Mouse (Mus musculus) midbrain, embryonic 12.5 days (tissue): ENCODE results near the gene Nck2. TPM values are rescaled to one million over a fixed set of nuclear protein-coding genes. Genes with fewer than 3 reads are reported as not detected.

Source experiments
- ATAC-seq: fragments of 200-750 bp; cut with Nextera tagmentation; 2 replicates; pipeline ENCODE4 v1.8.0; 2017; ENCODE audit warnings: low read depth, moderate TSS enrichment, moderate library complexity; ENCODE audit not compliant: low FRiP score
- H3K27ac ChIP-seq: fragments of 300-500 bp; sonication (generic); replicated peaks from 2 replicates; pipeline ENCODE4 v1.5.1; 2016; ENCODE audit warnings: mild to moderate bottlenecking
- H3K27me3 ChIP-seq: fragments of 300-500 bp; sonication (generic); 2 replicates; pipeline ENCODE4 v1.6.1; 2016; ENCODE audit warnings: mild to moderate bottlenecking
- H3K36me3 ChIP-seq: fragments of 300-500 bp; sonication (generic); 2 replicates; pipeline ENCODE4 v1.6.1; 2016
- H3K4me1 ChIP-seq: fragments of 300-500 bp; sonication (generic); 2 replicates; pipeline ENCODE4 v1.6.1; 2016
- H3K4me2 ChIP-seq: fragments of 300-500 bp; sonication (generic); replicated peaks from 2 replicates; pipeline ENCODE4 v1.6.1; 2016; ENCODE audit warnings: mild to moderate bottlenecking, moderate library complexity
- H3K4me3 ChIP-seq: fragments of 300-500 bp; sonication (generic); 2 replicates; pipeline ENCODE4 v1.5.1; 2016; ENCODE audit warnings: mild to moderate bottlenecking
- H3K9ac ChIP-seq: fragments of 300-500 bp; sonication (generic); replicated peaks from 2 replicates; pipeline ENCODE4 v1.6.1; 2016; ENCODE audit warnings: mild to moderate bottlenecking, moderate library complexity
- H3K9me3 ChIP-seq: fragments of 300-500 bp; sonication (generic); 2 replicates; pipeline ENCODE4 v1.6.1; 2016; ENCODE audit warnings: mild to moderate bottlenecking
- WGBS: fragments of 180-500 bp; shearing (Covaris S2); methylation state at CpG from one replicate; pipeline ENCODE4 v1.1.7; 2016; 5-methylcytosine and 5-hydroxymethylcytosine counted together
- polyA plus RNA-seq: library from polyadenylated mRNA; unstranded; fragments of >200 nt; fragmentation: Nextera tagmentation; extraction: Ambion mirVana; gene quantifications from 2 replicates; pipeline ENCODE4 v1.2.1, GENCODE M21; 2016

Gene Nck2
- polyA plus RNA-seq, 1 experiment from 2014 or later, result 41.8 TPM

DNA sequence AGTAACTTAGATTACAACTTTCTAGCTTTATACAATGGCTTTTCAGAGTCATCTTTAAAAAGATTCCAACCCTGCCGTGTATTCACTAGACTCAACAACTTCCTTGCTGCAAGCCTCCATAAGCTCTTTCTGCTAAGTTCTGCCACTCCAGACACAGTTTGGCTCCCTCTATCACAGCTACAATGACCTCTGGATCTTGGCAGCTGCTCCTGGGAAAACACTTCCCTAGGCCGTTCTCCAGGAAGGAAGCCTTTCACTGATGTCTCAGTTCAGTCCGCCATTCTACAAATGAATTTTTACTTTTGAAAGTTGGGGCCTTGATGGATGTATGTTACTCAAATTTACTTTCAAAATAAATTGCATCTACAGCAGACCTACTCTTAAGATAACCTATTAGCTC, 133.0 kb downstream of the Nck2 start:
- H3K36me3 ChIP-seq, result no peaks in the 10 kb centered on the region
- no peak overlapping the region for H3K4me3 ChIP-seq
- no peaks in the 10 kb centered on the region for H3K9me3 ChIP-seq
- H3K27me3 ChIP-seq, result no peaks in the 10 kb centered on the region
- no peak overlapping the region for H3K27ac ChIP-seq
- WGBS, result 91% methylated on average over 3 of the region's 3 CpGs
- H3K9ac ChIP-seq, result no peak overlapping the region
- no peaks in the 10 kb centered on the region for H3K4me1 ChIP-seq
- no peak for ATAC-seq
- no peak overlapping the region for H3K4me2 ChIP-seq

DNA sequence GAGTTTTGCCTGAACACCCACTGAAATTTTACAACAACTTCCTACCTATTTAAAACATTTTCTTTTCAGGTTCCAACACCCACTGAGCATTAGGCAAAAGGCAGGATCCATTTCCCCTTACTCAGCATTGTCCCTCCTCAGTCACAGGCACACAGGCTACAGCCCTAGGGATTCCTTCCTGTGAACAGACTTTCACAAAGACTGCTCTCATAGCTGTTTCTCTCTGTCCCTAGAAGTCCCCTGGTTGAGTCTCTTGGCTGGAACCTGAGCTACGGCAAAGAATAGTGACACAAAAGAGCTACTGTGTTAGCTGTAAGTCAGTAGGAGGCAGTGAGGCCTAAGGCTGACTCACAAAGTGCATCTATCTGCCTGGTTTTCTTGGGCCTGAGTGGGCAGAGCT, 139.2 kb downstream of the Nck2 start:
- Histone ChIP-seq H3K4me1 (no peaks in the 10 kb centered on the region), H3K4me3 (no peak overlapping the region), H3K4me2 (no peak overlapping the region), H3K27ac (no peak overlapping the region), H3K36me3 (no peaks in the 10 kb centered on the region), H3K27me3 (no peaks in the 10 kb centered on the region), H3K9ac (no peak overlapping the region), H3K9me3 (no peaks in the 10 kb centered on the region)
- 69% methylated on average over 1 of the region's 1 CpGs for WGBS
- no peak for ATAC-seq

DNA sequence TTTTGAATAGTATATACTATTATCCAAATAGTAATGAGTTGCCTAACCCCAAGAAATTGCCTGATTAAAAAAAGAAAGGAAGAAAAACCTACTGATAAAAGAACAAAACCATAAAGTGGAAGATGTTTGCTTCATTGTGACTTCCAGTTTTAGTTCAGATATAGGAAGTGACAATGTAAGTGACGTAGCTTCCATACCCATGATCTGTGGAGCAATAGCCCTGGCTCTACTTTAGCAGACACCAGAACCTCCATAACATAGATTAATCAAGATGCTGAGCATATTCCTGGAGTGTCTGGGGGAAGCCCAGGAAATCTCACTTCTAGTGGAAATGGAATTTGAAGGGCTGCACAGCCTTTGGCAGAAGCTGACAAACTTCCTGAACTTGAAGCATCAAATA, 144.6 kb downstream of the Nck2 start:
- H3K4me1 ChIP-seq, result no peaks in the 10 kb centered on the region
- no peak overlapping the region for H3K4me2 ChIP-seq
- H3K36me3 ChIP-seq, result no peaks in the 10 kb centered on the region
- 89% methylated on average over 1 of the region's 1 CpGs for WGBS
- H3K27me3 ChIP-seq, result no peaks in the 10 kb centered on the region
- no peak overlapping the region for H3K9ac ChIP-seq
- H3K27ac ChIP-seq, result no peak overlapping the region
- H3K9me3 ChIP-seq, result no peaks in the 10 kb centered on the region
- H3K4me3 ChIP-seq, result no peak overlapping the region
- no peak for ATAC-seq

DNA sequence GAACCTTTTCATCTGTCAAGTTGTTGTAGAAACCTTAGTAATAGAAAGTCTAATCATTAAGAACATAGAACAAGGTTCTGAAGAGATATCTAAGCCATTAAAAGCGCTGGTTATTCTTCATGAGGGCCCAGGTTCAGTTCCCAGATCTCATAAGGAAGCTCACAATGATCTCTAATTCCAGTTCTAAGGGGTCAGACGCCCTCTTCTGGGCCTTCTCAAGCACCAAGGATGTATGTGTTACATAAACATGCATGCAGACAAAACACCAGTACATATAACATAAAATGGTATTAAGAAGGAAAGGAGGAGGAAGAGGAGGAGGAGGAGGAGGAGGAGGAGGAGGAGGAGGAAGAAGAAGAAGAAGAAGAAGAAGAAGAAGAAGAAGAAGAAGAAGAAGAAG, 145.5 kb downstream of the Nck2 start:
- WGBS, result 51% methylated on average over 2 of the region's 2 CpGs

DNA sequence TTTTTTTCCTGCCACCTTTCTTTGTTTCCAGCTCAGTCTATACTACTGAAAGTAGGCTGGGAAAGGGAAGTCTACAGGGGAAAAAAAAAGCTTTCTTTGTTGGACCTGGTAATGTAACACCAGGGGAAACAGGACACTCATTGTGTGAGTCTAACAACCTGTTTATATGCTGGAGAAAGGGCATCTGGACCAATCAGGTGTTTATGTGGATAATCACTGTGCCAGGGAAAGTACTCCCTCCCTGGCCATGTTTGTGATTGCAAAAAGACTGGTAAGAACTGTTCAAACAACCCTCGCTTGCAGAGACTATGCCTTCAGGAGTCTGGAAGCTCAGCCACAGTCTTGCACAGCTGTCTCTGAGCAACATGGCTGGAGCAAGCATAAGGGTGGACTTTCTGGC, 146.3 kb downstream of the Nck2 start:
- H3K4me1 ChIP-seq, result no peaks in the 10 kb centered on the region; the same call in 1 of the 2 replicates
- no peak for ATAC-seq
- no peaks in the 10 kb centered on the region for H3K27me3 ChIP-seq
- H3K36me3 ChIP-seq, result no peaks in the 10 kb centered on the region
- no peak overlapping the region for H3K9ac ChIP-seq
- no peak overlapping the region for H3K4me2 ChIP-seq
- no peak overlapping the region for H3K27ac ChIP-seq
- no peaks in the 10 kb centered on the region for H3K9me3 ChIP-seq
- H3K4me3 ChIP-seq, result no peak overlapping the region
- WGBS, result 68% methylated on average over 1 of the region's 1 CpGs

More for the DNA sequence above, 145.5 kb downstream of the Nck2 start:
- Histone ChIP-seq H3K4me3 (no peak overlapping the region), H3K36me3 (no peaks in the 10 kb centered on the region), H3K9me3 (no peaks in the 10 kb centered on the region), H3K9ac (no peak overlapping the region), H3K27me3 (no peaks in the 10 kb centered on the region), H3K4me2 (no peak overlapping the region), H3K27ac (no peak overlapping the region), H3K4me1 (no peaks in the 10 kb centered on the region)
- ATAC-seq, result no peak

DNA sequence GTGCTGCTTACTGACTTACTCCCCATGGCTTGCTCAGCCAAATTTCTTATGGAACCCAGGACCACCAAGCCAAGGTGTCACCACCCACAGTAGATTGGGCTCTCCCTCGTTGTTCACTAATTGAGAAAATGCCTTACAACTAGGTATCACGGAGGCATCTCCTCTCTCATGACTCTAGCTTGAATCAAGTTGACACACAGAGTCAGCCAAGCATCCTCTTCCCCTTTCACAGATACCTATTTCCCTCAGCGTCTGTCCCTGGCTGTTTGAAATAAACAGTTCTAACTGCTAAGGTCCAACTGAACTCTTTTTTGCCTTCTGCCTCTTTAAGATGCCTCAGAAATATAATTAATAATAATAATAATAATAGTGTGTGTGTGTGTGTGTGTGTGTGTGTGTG, 148.7 kb downstream of the Nck2 start:
- Histone ChIP-seq H3K36me3 (no peaks in the 10 kb centered on the region), H3K27me3 (no peaks in the 10 kb centered on the region), H3K27ac (no peak overlapping the region), H3K4me1 (no peaks in the 10 kb centered on the region; the same call in 1 of the 2 replicates), H3K9me3 (no peaks in the 10 kb centered on the region), H3K4me3 (no peak overlapping the region), H3K4me2 (no peak overlapping the region), H3K9ac (no peak overlapping the region)
- no peak for ATAC-seq
- 80% methylated on average over 3 of the region's 3 CpGs for WGBS

DNA sequence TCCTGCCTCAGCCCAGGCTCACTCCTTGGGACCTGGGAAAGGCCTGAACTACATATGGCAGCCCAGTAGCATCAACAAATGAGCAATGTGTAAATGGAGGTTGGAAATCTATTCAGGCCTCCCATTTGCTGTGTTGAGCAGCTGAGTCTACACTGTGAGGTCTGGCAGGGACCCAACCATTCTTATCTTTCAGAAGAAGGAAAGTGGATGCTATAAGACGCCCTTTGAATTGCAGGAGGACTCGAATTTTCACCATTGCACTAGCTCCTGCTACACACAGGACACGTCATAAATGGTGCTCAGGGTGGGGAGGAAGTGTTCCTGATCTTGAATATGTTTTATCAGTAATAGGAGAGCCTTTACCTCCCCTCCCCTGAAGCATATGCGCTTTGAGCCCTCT, 150.4 kb downstream of the Nck2 start:
- 78% methylated on average over 4 of the region's 4 CpGs for WGBS
- Histone ChIP-seq H3K4me3 (no peak overlapping the region), H3K9me3 (no peaks in the 10 kb centered on the region), H3K27me3 (no peaks in the 10 kb centered on the region), H3K9ac (no peak overlapping the region), H3K4me1 (no peaks in the 10 kb centered on the region; the same call in 1 of the 2 replicates), H3K4me2 (no peak overlapping the region), H3K36me3 (no peaks in the 10 kb centered on the region), H3K27ac (no peak overlapping the region)
- ATAC-seq, result no peak

DNA sequence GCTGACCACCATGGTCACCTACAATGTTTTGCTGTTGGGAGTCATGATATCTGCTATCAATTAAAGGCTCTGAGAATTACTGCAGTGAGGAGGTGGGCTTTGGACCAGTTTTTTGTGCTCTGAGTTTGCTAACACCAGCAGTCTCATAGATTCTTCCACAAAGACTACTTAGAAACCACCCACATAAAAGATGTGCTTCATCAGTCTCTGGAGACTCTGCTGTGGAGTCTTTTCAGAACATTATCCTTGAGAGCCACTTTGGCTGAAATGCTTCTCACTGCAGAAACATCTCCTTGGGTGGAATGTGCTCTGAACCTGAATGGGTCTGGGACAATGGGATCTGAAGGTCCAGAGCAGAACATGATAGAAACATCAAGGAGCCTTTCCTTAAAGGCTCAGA, 153.4 kb downstream of the Nck2 start:
- Histone ChIP-seq H3K36me3 (no peaks in the 10 kb centered on the region), H3K27ac (no peak overlapping the region), H3K4me3 (no peak overlapping the region), H3K4me1 (no peaks in the 10 kb centered on the region; the same call in 1 of the 2 replicates), H3K4me2 (no peak overlapping the region), H3K9me3 (no peaks in the 10 kb centered on the region), H3K9ac (no peak overlapping the region), H3K27me3 (no peaks in the 10 kb centered on the region)
- no peak for ATAC-seq

DNA sequence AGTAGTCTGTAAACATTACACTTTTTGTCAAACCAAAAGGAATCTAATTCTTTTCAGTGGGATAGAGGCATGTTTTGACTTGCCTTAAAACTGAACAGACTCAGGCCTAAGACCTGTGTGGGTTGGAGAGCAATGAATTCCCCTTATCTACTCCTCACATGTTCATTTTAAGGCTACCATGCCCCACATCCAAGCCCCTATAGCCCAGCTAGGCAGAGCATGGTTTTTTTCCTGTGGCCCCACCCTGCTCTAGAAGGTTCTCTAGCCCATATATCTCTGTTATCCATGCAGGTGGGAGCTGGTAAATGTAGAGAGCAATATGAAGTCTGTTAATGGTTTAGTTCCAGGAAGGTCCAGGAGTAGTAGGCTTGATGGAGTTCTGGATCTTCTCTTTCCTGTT, 155.1 kb downstream of the Nck2 start:
- Histone ChIP-seq H3K9ac (no peak overlapping the region), H3K4me3 (no peak overlapping the region), H3K4me1 (no peaks in the 10 kb centered on the region; the same call in 1 of the 2 replicates), H3K27ac (no peak overlapping the region), H3K4me2 (no peak overlapping the region), H3K9me3 (no peaks in the 10 kb centered on the region), H3K36me3 (no peaks in the 10 kb centered on the region), H3K27me3 (no peaks in the 10 kb centered on the region)
- ATAC-seq, result no peak

DNA sequence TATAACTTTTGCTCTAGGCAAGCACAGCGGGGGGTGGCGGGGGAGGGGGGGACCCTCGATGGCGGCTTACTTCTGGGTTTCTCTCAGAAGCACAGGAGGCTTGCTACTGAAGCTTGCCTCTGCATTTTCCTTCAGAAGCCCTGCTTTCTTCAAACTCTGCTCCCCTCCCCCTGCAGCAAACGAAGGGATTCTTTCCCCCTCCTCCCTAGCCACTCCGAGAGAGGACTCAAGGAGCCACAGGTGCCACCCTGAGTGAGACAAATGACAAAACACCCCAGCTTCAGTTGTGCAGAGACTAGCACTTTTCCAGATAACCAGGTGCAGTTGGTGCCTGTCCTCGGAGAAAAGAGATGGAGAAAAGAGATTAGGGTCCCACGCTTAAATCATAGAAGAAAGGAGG, 156.7 kb downstream of the Nck2 start:
- ATAC-seq, result no peak

DNA sequence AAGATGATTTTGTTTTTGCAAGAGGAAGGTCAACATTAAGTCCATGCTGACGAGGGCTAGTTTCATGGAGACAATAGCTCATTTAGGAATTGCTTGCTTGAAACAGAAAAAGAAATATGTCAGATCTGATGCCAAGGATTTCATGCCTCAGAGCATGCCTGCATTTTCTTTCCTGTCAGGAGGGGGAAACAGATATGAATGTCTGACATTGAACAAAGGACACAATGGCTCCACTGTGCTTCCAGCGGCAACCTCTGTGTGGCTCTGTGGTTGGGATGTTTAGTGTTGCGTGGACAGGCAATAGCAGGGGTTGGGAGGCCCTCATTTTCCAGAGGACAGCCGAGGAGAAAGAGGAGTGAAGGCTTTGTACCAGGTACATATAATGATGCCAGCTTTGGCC, 171.6 kb downstream of the Nck2 start:
- Histone ChIP-seq H3K4me1 (no peaks in the 10 kb centered on the region), H3K4me2 (no peak overlapping the region), H3K27me3 (no peaks in the 10 kb centered on the region), H3K9me3 (no peaks in the 10 kb centered on the region), H3K36me3 (no peaks in the 10 kb centered on the region), H3K27ac (no peak overlapping the region), H3K4me3 (no peak overlapping the region), H3K9ac (no peak overlapping the region)
- ATAC-seq, result no peak
- 67% methylated on average over 4 of the region's 4 CpGs for WGBS

More for the DNA sequence above, 156.7 kb downstream of the Nck2 start:
- no peak overlapping the region for H3K27ac ChIP-seq
- no peak overlapping the region for H3K4me2 ChIP-seq
- no peaks in the 10 kb centered on the region for H3K4me1 ChIP-seq
- H3K36me3 ChIP-seq, result no peaks in the 10 kb centered on the region
- WGBS, result 42% methylated on average over 8 of the region's 8 CpGs
- no peak overlapping the region for H3K9ac ChIP-seq
- H3K27me3 ChIP-seq, result no peaks in the 10 kb centered on the region
- H3K9me3 ChIP-seq, result no peaks in the 10 kb centered on the region
- no peak overlapping the region for H3K4me3 ChIP-seq
